In genomic region chr16:45935956-45936483, GRCm38 (mm10) we compare ENCODE assay signal across 13 mouse cellular contexts. TPM values are rescaled to one million over a fixed set of nuclear protein-coding genes. Genes with fewer than 3 reads are reported as not detected.
A peak's percentile ranks its signal among the peaks of the same experiment; 100 is the strongest.
DNase-seq lines count a peak whose midpoint lies in the region; ATAC-seq and TF ChIP-seq lines count a peak whose summit lies in the region.
"Had no signal": no experiment of that assay in that cellular context is flagged by ENCODE, and none has a peak within 500 bp of the region (broad histone marks: within the 10 kb centered on the region; RNA-seq: fewer than 3 reads in every experiment).

No protein-coding gene starts in this region.

- no peaks in the 10 kb centered on the region for H3K27me3 ChIP-seq in limb, embryonic 11.5 days (ENCODE audit: control insufficient read depth, insufficient read depth, low read length)
- no peaks in the 10 kb centered on the region for H3K27me3 ChIP-seq in limb, embryonic 10.5 days (ENCODE audit: low read depth, poor library complexity, severe bottlenecking)
- H3K27me3 ChIP-seq in embryonic facial prominence, embryonic 14.5 days (replicated peaks; ENCODE audit: control insufficient read depth, insufficient read depth, low read length), result no peaks in the 10 kb centered on the region
- H3K27me3 ChIP-seq in limb, embryonic 15.5 days, result no peaks in the 10 kb centered on the region

- H3K4me3 ChIP-seq in limb, embryonic 11.5 days (ENCODE audit: low read depth, low read length), result no peak overlapping the region
- no peak overlapping the region for H3K4me3 ChIP-seq in limb, embryonic 10.5 days
- H3K4me3 ChIP-seq in ES-E14 (ENCODE audit: insufficient read depth in 1 of 2, low read depth in 1 of 2, low read length in 2 of 2, poor library complexity in 1 of 2, severe bottlenecking in 1 of 2), result no peak overlapping the region
- no peak overlapping the region for H3K4me3 ChIP-seq in embryonic facial prominence, embryonic 14.5 days (ENCODE audit: low read depth, low read length)
- H3K4me3 ChIP-seq in limb, embryonic 15.5 days, result no peak overlapping the region

- no peak for DNase-seq in limb, embryonic 11.5 days (ENCODE audit: low spot score)
- no peak for DNase-seq in limb, embryonic 10.5 days (ENCODE audit: low spot score)
- DNase-seq in ES-E14 (ENCODE audit: low read depth, low spot score), result peak; percentile 27
- no peak for DNase-seq in embryonic facial prominence, embryonic 14.5 days (ENCODE audit: low spot score)
- no peak for DNase-seq in thymus, postnatal 10 days (ENCODE audit: low spot score in 2 of 2)
- no peak for DNase-seq in spleen, postnatal 4 days (ENCODE audit: low spot score in 2 of 2)
- DNase-seq: cerebellum, postnatal 36 days; kidney, postnatal 10 days; lung, adult 2 months; right cerebral cortex, postnatal 14 days; thymus, postnatal 14 days had no signal

- WGBS in limb, embryonic 11.5 days, result 86% methylated on average over 3 of the region's 3 CpGs
- WGBS in limb, embryonic 10.5 days, result 93% methylated on average over 3 of the region's 3 CpGs
- 71% methylated on average over 3 of the region's 3 CpGs for WGBS in embryonic facial prominence, embryonic 14.5 days
- 64% methylated on average over 3 of the region's 3 CpGs for WGBS in limb, embryonic 15.5 days

- no peaks in the 10 kb centered on the region for H3K36me3 ChIP-seq in limb, embryonic 11.5 days (ENCODE audit: control insufficient read depth, insufficient read depth, low read length)
- H3K36me3 ChIP-seq in limb, embryonic 10.5 days, result no peaks in the 10 kb centered on the region
- H3K36me3 ChIP-seq in ES-E14 (ENCODE audit: control insufficient read depth, insufficient read depth, low read length, poor library complexity, severe bottlenecking), result no peaks in the 10 kb centered on the region
- H3K36me3 ChIP-seq in embryonic facial prominence, embryonic 14.5 days (ENCODE audit: control insufficient read depth, insufficient read depth, low read length), result no peaks in the 10 kb centered on the region
- no peaks in the 10 kb centered on the region for H3K36me3 ChIP-seq in limb, embryonic 15.5 days

- H3K9me3 ChIP-seq in limb, embryonic 11.5 days (ENCODE audit: control insufficient read depth, low read length), result no peaks in the 10 kb centered on the region
- H3K9me3 ChIP-seq in limb, embryonic 10.5 days (replicated peaks), result 0 out of 2 replicates have a peak, but pooled peaks cover 2% of the 10 kb centered on the region
- no peaks in the 10 kb centered on the region for H3K9me3 ChIP-seq in ES-E14 (ENCODE audit: control insufficient read depth, insufficient read depth, low read depth, low read length)
- H3K9me3 ChIP-seq in embryonic facial prominence, embryonic 14.5 days (ENCODE audit: control insufficient read depth, low read length), result peaks cover 5% of the 10 kb centered on the region; the same call in 1 of the 2 replicates
- H3K9me3 ChIP-seq in limb, embryonic 15.5 days, result no peaks in the 10 kb centered on the region

- no peak for ATAC-seq in limb, embryonic 11.5 days (ENCODE audit: insufficient number of reproducible peaks, low FRiP score, low TSS enrichment, low read depth)
- ATAC-seq in embryonic facial prominence, embryonic 14.5 days (ENCODE audit: low read depth), result peak; percentile 60
- ATAC-seq in limb, embryonic 15.5 days (ENCODE audit: insufficient number of reproducible peaks, low FRiP score, low TSS enrichment, low read depth), result no peak

- no peak overlapping the region for H3K9ac ChIP-seq in limb, embryonic 11.5 days (ENCODE audit: low read length)
- no peak overlapping the region for H3K9ac ChIP-seq in ES-E14 (ENCODE audit: insufficient read depth, low read depth, low read length, poor library complexity, severe bottlenecking)
- H3K9ac ChIP-seq in embryonic facial prominence, embryonic 14.5 days (ENCODE audit: low read depth, low read length), result no peak overlapping the region
- H3K9ac ChIP-seq in limb, embryonic 15.5 days, result no peak overlapping the region

- no peak overlapping the region for H3K4me2 ChIP-seq in limb, embryonic 11.5 days (ENCODE audit: low read depth, severe bottlenecking)
- H3K4me2 ChIP-seq in embryonic facial prominence, embryonic 14.5 days (ENCODE audit: low read depth, low read length), result 0 out of 2 replicates have a peak overlapping the region, but pooled peaks have one; percentile 1
- H3K4me2 ChIP-seq in limb, embryonic 15.5 days, result no peak overlapping the region
- H3K4me2 ChIP-seq: heart, embryonic 11.5 days had no signal

- 0 out of 2 replicates have a peak, but pooled peaks cover 5% of the 10 kb centered on the region for H3K4me1 ChIP-seq in limb, embryonic 11.5 days (ENCODE audit: control insufficient read depth, insufficient read depth, low read length)
- peaks cover 18% of the 10 kb centered on the region; the same call in 1 of the 2 replicates for H3K4me1 ChIP-seq in limb, embryonic 10.5 days
- H3K4me1 ChIP-seq in ES-E14 (ENCODE audit: control insufficient read depth in 2 of 2, insufficient read depth in 2 of 2, low read length in 2 of 2, poor library complexity in 1 of 2), result 0 out of 4 replicates have a peak, but pooled peaks cover 0 to 2% of the 10 kb centered on the region in 2 experiments
- H3K4me1 ChIP-seq in embryonic facial prominence, embryonic 14.5 days (ENCODE audit: control insufficient read depth, insufficient read depth, low read length), result peaks cover 18% of the 10 kb centered on the region
- H3K4me1 ChIP-seq in limb, embryonic 15.5 days, result peaks cover 20% of the 10 kb centered on the region; the same call in 1 of the 2 replicates

- H3K27ac ChIP-seq in limb, embryonic 11.5 days (replicated peaks; ENCODE audit: low read depth, low read length), result 0 out of 2 replicates have a peak overlapping the region, but pooled peaks have one; percentile 3
- H3K27ac ChIP-seq in limb, embryonic 10.5 days, result no peak overlapping the region
- no peak overlapping the region for H3K27ac ChIP-seq in ES-E14 (ENCODE audit: insufficient read depth, low read depth, low read length, poor library complexity, severe bottlenecking)
- peak overlapping the region; percentile 76 for H3K27ac ChIP-seq in embryonic facial prominence, embryonic 14.5 days (replicated peaks; ENCODE audit: low read depth, low read length)
- H3K27ac ChIP-seq in limb, embryonic 15.5 days, result peak overlapping the region; percentile 77

- in situ Hi-C loops in ES-E14 (cut with MboI; ENCODE audit: low sequenced_read_pairs in 2 of 2, unreplicated experiment in 2 of 2), result no loop called here

TF ChIP-seq in ES-E14, 5 proteins besides CTCF, POLR2A, EP300 and RAD21:
- TF ChIP-seq HCFC1 (IDR thresholded peaks at IDR 0.05; ENCODE audit: borderline replicate concordance, insufficient read depth, low read length) (no peak), MAFK (IDR thresholded peaks at IDR 0.05; ENCODE audit: insufficient read depth, low read depth, low read length) (no peak), CHD2 (IDR thresholded peaks at IDR 0.05; ENCODE audit: low read depth, low read length) (no peak), ZNF384 (IDR thresholded peaks at IDR 0.05; ENCODE audit: low read depth, low read length) (no peak)

RNA-seq across cellular contexts. Expression of gene Phldb2, which starts 17.4 kb away (rescaled TPM):
- polyA plus RNA-seq in limb, embryonic 11.5 days (2014; fragmentation: Nextera tagmentation; extraction: Ambion mirVana), result 47.6 and 49.3 TPM in 2 replicates
- 38.9 and 50.2 TPM in 2 replicates for polyA plus RNA-seq in limb, embryonic 10.5 days (2016; fragmentation: Nextera tagmentation; extraction: Ambion mirVana)
- 22.3 and 36.2 TPM in 2 replicates for total RNA-seq in ES-E14 (2012; rRNA removed)
- 40.2 and 47.9 TPM in 2 replicates for polyA plus RNA-seq in embryonic facial prominence, embryonic 14.5 days (2014; fragmentation: Nextera tagmentation; extraction: Ambion mirVana)
- polyA plus RNA-seq in limb, embryonic 15.5 days (2015; fragmentation: Nextera tagmentation; extraction: Ambion mirVana), result 57.3 and 62.6 TPM in 2 replicates

Comparison
In these comparisons a context has a peak if more than half of its experiments do, and no peak if none do; other contexts are left out.
1. H3K27ac ChIP-seq: peak in limb, embryonic 11.5 days (single experiment), embryonic facial prominence, embryonic 14.5 days (single experiment) and limb, embryonic 15.5 days (single experiment); none in limb, embryonic 10.5 days (single experiment) and ES-E14 (single experiment).